Mouse (Mus musculus) bone marrow macrophage, adult 2 months (primary cell): ENCODE data around the gene Camk1g.

Experiments used
- CTCF ChIP-seq: IDR thresholded peaks from 2 replicates; pipeline ENCODE4 v1.5.1; 2012; ENCODE audit warnings: low read depth, mild to moderate bottlenecking, low read length, moderate library complexity
- POLR2A ChIP-seq: IDR thresholded peaks from 2 replicates; pipeline ENCODE4 v1.6.1; 2012; ENCODE audit warnings: mild to moderate bottlenecking, low read depth, low read length, borderline replicate concordance

GRCm38 (mm10) chr1:193359199-193359598, 10.9 kb downstream of the Camk1g start:
- TF ChIP-seq CTCF, result no peak
- TF ChIP-seq POLR2A, result no peak
